Mouse (Mus musculus): ENCODE results near the gene Cyp3a44. TPM values are rescaled to one million over a fixed set of nuclear protein-coding genes. Genes with fewer than 3 reads are reported as not detected.
"Not testable (repeated sequence)": the region's sequence is repeated elsewhere in the genome, so short reads cannot be mapped to it uniquely, and the experiment has no call there.

Gene Cyp3a44
- not detected for total RNA-seq (2022)

- not testable (repeated sequence) for DNase-seq (ENCODE audit: low spot score)
These were observed at the start of gene Cyp3a44 for GRCm38 (mm10) chr5:145805796-145806195. TSS of gene Cyp3a44 (minus strand) at chr5:145805874.

GRCm38 (mm10) chr5:145800229-145800628 is 5.4 kb downstream of the Cyp3a44 start:
- DNase-seq (ENCODE audit: low spot score), result not testable (repeated sequence)

- not testable (repeated sequence) for DNase-seq (ENCODE audit: low spot score)
These were observed 12.4 kb downstream of the Cyp3a44 start for GRCm38 (mm10) chr5:145793232-145793631.

GRCm38 (mm10) chr5:145737512-145737911 is 68.2 kb downstream of the Cyp3a44 start:
- not testable (repeated sequence) for DNase-seq (ENCODE audit: low spot score)

Other genes with a start within 250 kb of the Cyp3a44 start
- not detected for gene Cyp3a41b, start 221.1 kb downstream of the Cyp3a44 start, total RNA-seq (2022)
- gene Cyp3a41a, start 85.7 kb downstream of the Cyp3a44 start, total RNA-seq (2022), result not detected
- gene Cyp3a11, start 74.1 kb upstream of the Cyp3a44 start, total RNA-seq (2022), result not detected
- not detected for gene Cyp3a25, start 203.7 kb upstream of the Cyp3a44 start, total RNA-seq (2022)